Mouse (Mus musculus) left cerebral cortex, postnatal 10 days (tissue): ENCODE data around the gene Tex35. TPM values are rescaled to one million over a fixed set of nuclear protein-coding genes. Genes with fewer than 3 reads are reported as not detected.

Experiments
- DNase-seq, 2 experiments: peaks; one replicate each; pipeline ENCODE4 v3.0.0; 2021 to 2022; ENCODE audit warnings: low spot score in 2 of 2, mixed read lengths in 1 of 2; ENCODE audit errors: extremely low spot score in 1 of 2
- intact Hi-C: fragments of 180-260 bp; cut with DNase I; formaldehyde crosslinking; loops from one replicate; pipeline ENCODE4 v1.15.1; 2025
- total RNA-seq, 2 experiments: library from RNA; stranded (reverse); gene quantifications; 2 replicates each; pipeline ENCODE4 v1.2.3; 2021

Gene Tex35
- total RNA-seq, 2 experiments from 2014 or later = 0.61 TPM; not detected in 1

GRCm38 (mm10) chr1:157062445-157062825 is 46.0 kb downstream of the Tex35 start:
- intact Hi-C loops = no loop called here
- no peak for DNase-seq

- DNase-seq = no peak
- intact Hi-C loops = no loop called here
These were observed 46.6 kb downstream of the Tex35 start for GRCm38 (mm10) chr1:157061800-157062444.

- intact Hi-C loops = no loop called here
- no peak for DNase-seq
These were observed 47.3 kb downstream of the Tex35 start for GRCm38 (mm10) chr1:157061170-157061569.

- no peak for DNase-seq
- intact Hi-C loops = no loop called here
These were observed 47.9 kb downstream of the Tex35 start for GRCm38 (mm10) chr1:157060441-157061135.

GRCm38 (mm10) chr1:157055901-157056300 is 52.6 kb downstream of the Tex35 start:
- intact Hi-C loops = no loop called here
- no peak for DNase-seq

GRCm38 (mm10) chr1:157055288-157055831 is 53.1 kb downstream of the Tex35 start:
- no peak for DNase-seq
- intact Hi-C loops = no loop called here

GRCm38 (mm10) chr1:157054659-157055058 is 53.8 kb downstream of the Tex35 start:
- DNase-seq = no peak
- intact Hi-C loops = no loop called here

GRCm38 (mm10) chr1:157049886-157050285 is 58.6 kb downstream of the Tex35 start:
- DNase-seq = no peak
- intact Hi-C loops = no loop called here

Other genes starting within 250 kb of the Tex35 start
- 10 to 100 TPM; 55.7 to 58.3 TPM for gene Ralgps2, start 169.1 kb downstream of the Tex35 start, total RNA-seq